Mouse (Mus musculus) ES-Bruce4 (cell line): ENCODE measurements around the gene Emb. TPM values are rescaled to one million over a fixed set of nuclear protein-coding genes. Genes with fewer than 3 reads are reported as not detected.
"Not testable (repeated sequence)": the region's sequence is repeated elsewhere in the genome, so short reads cannot be mapped to it uniquely, and the experiment has no call there.

Source experiments
- H3K27ac ChIP-seq: 2 replicates; pipeline ENCODE4 v1.5.1; 2012; ENCODE audit warnings: low read length, inconsistent platforms; ENCODE audit not compliant: insufficient read depth
- H3K27me3 ChIP-seq: 2 replicates; pipeline ENCODE4 v1.6.1; 2012; ENCODE audit warnings: mild to moderate bottlenecking, low read length, inconsistent platforms; ENCODE audit not compliant: control insufficient read depth, poor library complexity, insufficient read depth, severe bottlenecking
- H3K36me3 ChIP-seq: 2 replicates; pipeline ENCODE4 v1.6.1; 2012; ENCODE audit warnings: inconsistent platforms, mild to moderate bottlenecking, low read length, moderate library complexity; ENCODE audit not compliant: control insufficient read depth, poor library complexity, insufficient read depth, severe bottlenecking
- H3K4me1 ChIP-seq: one replicate; pipeline ENCODE4 v1.8.1; 2011; ENCODE audit warnings: low read length; ENCODE audit not compliant: control insufficient read depth, insufficient read depth
- H3K4me3 ChIP-seq: 2 replicates; pipeline ENCODE4 v1.5.1; 2011; ENCODE audit warnings: low read depth, mild to moderate bottlenecking, low read length
- H3K9ac ChIP-seq: 2 replicates; pipeline ENCODE4 v1.6.1; 2012; ENCODE audit warnings: low read depth, mild to moderate bottlenecking, inconsistent platforms; ENCODE audit not compliant: poor library complexity, severe bottlenecking
- H3K9me3 ChIP-seq: replicated peaks from 2 replicates; pipeline ENCODE4 v1.6.1; 2012; ENCODE audit warnings: mild to moderate bottlenecking, low read length, inconsistent platforms; ENCODE audit not compliant: control insufficient read depth, poor library complexity, insufficient read depth, severe bottlenecking
- CTCF ChIP-seq: IDR thresholded peaks from one replicate; pipeline ENCODE4 v1.8.1; 2011; ENCODE audit warnings: low read depth, low read length
- EP300 ChIP-seq: IDR thresholded peaks from 2 replicates; pipeline ENCODE4 v1.6.1; 2011; ENCODE audit warnings: low read depth, low read length; ENCODE audit not compliant: insufficient read depth
- POLR2A ChIP-seq: IDR thresholded peaks from one replicate; pipeline ENCODE4 v1.8.1; 2011; ENCODE audit warnings: low read length; ENCODE audit not compliant: insufficient read depth
- polyA plus RNA-seq: library from polyadenylated mRNA; stranded (reverse); fragments of >200 nt; gene quantifications from 2 replicates; pipeline ENCODE4 v1.2.4, GENCODE M21; 2011; ENCODE audit warnings: low read depth; ENCODE audit not compliant: missing spikeins, insufficient read depth, insufficient read length

Emb gene
- polyA plus RNA-seq, result 135 and 137 TPM in 2 replicates

DNA sequence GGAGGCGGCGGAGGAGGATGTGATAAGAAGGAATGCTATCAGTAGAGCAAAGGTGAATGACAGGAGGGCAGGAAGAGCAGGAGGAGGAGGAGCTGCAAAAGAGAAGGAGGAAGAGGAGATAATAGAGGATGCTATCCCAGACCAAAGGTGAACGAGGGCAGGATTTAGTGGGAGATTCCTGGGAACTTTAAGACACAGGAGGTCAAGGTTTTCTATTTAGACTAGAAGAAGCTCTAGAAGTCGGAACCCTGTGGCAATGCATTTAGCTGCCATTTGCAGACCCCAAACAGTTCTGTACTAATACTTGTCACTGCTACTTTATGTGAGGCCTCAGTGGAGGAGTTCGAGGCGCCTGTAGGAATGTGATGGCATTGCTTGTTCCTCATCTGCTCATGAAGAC is at the start of gene Emb:
Gene Emb, plus strand, starts transcription at position 301 of the 400 bp plus-strand sequence.
- no peak within 1 kb of the TSS for H3K27ac ChIP-seq
- H3K27me3 ChIP-seq, result no peaks in the 10 kb centered on the region
- H3K9me3 ChIP-seq, result no peaks in the 10 kb centered on the region
- H3K36me3 ChIP-seq, result no peaks in the 10 kb centered on the region
- TF ChIP-seq POLR2A, result no peak
- no peak for TF ChIP-seq EP300
- no peak for TF ChIP-seq CTCF
- no peaks in the 10 kb centered on the region for H3K4me1 ChIP-seq
- H3K4me3 ChIP-seq, result no peak within 1 kb of the TSS
- no peak within 1 kb of the TSS for H3K9ac ChIP-seq

DNA sequence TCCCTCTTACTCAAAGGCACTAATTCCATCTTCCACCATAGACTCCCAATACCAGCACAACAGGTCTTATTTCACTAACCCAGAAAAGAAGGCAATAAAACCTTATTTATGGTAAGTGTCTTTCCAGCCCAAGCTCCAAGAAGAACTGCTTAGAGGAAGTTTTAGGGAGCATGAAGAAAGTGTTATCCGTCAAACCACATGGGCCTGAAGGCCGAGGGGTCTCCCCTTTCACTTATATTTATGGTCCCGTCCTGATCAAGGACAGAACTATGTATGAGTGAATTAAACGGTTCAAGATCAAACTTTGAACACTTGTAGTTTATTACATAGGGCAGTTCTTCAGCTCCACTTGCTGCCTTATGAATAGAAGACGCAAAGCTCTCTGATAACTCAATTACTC is 44.4 kb upstream of the Emb start:
- no peak overlapping the region for H3K27ac ChIP-seq
- no peak for TF ChIP-seq EP300
- no peaks in the 10 kb centered on the region; the same call in 1 of the 2 replicates for H3K9me3 ChIP-seq
- H3K27me3 ChIP-seq, result no peaks in the 10 kb centered on the region
- no peak overlapping the region for H3K9ac ChIP-seq
- no peaks in the 10 kb centered on the region for H3K4me1 ChIP-seq
- H3K36me3 ChIP-seq, result no peaks in the 10 kb centered on the region
- no peak overlapping the region for H3K4me3 ChIP-seq

DNA sequence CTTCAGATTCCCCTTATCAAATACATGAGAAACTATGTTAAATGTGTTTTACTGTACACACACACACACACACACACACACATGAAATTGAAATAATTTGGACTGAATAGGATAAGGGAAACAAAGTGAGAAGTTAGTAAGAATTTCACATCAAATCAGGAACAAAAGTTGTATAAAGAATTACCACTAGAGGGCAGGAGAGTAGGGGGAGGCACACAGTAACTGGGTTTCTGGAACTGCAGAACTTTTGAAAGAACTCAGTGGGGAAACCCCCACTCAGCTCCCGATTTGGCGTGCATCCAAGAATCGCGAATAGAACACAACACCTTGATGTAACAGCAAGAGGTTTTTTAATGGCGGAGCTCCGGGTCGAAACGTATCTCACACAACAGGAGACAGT is 43.3 kb upstream of the Emb start:
- H3K27ac ChIP-seq, result no peak overlapping the region
- H3K9ac ChIP-seq, result no peak overlapping the region
- H3K9me3 ChIP-seq, result no peaks in the 10 kb centered on the region; the same call in 1 of the 2 replicates
- H3K4me3 ChIP-seq, result no peak overlapping the region
- no peak for TF ChIP-seq EP300
- TF ChIP-seq POLR2A, result no peak
- no peak for TF ChIP-seq CTCF
- H3K27me3 ChIP-seq, result no peaks in the 10 kb centered on the region
- H3K36me3 ChIP-seq, result no peaks in the 10 kb centered on the region
- no peaks in the 10 kb centered on the region for H3K4me1 ChIP-seq

DNA sequence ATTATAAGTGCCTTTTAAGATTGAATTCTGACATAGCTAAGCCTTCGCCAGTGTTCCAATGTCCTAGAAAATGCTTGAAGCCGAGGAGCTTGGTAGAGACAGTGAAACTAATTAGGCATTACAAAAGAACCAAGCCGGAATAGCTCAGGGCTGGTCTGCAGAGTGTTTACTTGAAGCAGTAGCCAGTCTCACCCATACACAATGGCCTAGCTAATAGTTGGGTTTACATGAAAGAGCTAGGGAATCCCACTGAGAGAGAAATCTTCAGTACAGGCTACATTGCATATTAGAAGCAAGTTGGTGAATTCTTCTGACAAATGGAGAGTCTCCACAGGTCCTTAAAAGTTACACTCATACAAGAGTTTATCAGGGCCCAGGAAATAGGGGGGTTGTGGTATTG is 27.4 kb upstream of the Emb start:
- H3K9ac ChIP-seq, H3K4me3 ChIP-seq, H3K4me1 ChIP-seq, H3K36me3 ChIP-seq, H3K27ac ChIP-seq, H3K27me3 ChIP-seq: not testable (repeated sequence)
- H3K9me3 ChIP-seq, result peaks cover 18% of the 10 kb centered on the region

DNA sequence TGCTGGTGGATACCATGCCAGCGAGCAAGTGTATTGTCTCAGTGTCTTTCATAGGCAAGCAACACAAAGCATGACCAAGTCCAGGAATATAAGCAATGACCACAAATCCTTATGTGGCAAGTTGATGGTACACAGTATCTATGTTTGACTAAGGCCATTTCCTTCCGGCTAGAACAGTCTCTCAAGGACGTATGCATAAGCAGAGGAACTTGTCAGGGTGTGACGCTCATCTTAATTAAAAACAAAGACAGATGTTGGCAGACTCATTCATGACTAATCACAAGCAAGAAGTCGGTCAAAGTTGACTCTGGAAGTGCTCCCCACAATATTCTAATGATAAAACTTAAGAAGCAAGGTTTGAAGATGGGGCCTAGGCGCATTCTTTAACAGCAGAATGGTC is 25.0 kb upstream of the Emb start:
- H3K27ac ChIP-seq, result no peak overlapping the region
- TF ChIP-seq CTCF (no peak), POLR2A (no peak), EP300 (no peak)
- peaks cover 1% of the 10 kb centered on the region for H3K4me1 ChIP-seq
- no peaks in the 10 kb centered on the region for H3K36me3 ChIP-seq
- no peak overlapping the region for H3K9ac ChIP-seq
- peaks cover 14% of the 10 kb centered on the region for H3K9me3 ChIP-seq
- H3K27me3 ChIP-seq, result no peaks in the 10 kb centered on the region
- H3K4me3 ChIP-seq, result no peak overlapping the region

DNA sequence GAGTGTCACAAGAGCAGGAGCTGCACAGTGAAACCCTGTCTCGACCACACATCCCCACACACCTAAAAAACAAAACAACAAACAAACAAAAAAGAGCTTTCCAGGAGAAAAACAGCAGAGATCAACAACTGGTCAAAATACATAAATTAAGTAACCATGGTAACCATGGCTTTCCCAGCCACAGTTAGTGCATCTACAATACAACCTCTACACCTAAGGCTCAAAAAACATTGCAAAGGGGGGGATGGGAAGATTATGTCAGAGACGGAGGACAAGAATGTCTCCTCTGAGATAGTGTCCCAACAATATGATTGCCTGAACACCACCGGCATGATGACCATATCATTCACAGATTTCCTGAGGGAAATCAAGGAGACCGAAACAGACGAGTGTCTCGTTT is 23.0 kb upstream of the Emb start:
- H3K27me3 ChIP-seq, result no peaks in the 10 kb centered on the region
- peaks cover 2% of the 10 kb centered on the region; the same call in 1 of the 2 replicates for H3K9me3 ChIP-seq
- no peak overlapping the region for H3K27ac ChIP-seq
- no peak overlapping the region for H3K9ac ChIP-seq
- TF ChIP-seq CTCF, result no peak
- TF ChIP-seq EP300, result no peak
- TF ChIP-seq POLR2A, result no peak
- H3K36me3 ChIP-seq, result no peaks in the 10 kb centered on the region
- H3K4me3 ChIP-seq, result no peak overlapping the region
- peaks cover 1% of the 10 kb centered on the region for H3K4me1 ChIP-seq

DNA sequence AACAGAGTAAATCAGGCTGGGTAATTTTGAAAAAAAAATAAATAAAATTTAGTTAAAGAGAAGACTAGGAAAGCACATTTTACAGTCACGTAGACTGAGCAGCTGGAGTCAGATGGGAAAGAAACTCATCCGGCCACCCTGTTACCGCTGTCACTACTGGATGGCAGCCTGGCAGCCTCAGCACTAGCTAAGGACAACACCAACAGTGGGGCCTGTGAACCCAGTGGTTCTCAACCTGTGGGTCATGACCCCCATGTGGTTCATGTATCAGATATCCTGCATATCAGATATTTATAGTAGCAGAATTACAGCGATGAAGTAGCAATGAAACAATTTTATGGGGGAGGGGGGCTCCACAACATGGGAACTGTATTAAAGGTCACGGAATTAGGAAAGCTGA is 16.2 kb upstream of the Emb start:
- H3K27ac ChIP-seq, result no peak overlapping the region
- no peak overlapping the region for H3K4me3 ChIP-seq
- no peaks in the 10 kb centered on the region for H3K27me3 ChIP-seq
- H3K4me1 ChIP-seq, result no peaks in the 10 kb centered on the region
- TF ChIP-seq EP300 (no peak), CTCF (no peak)
- no peaks in the 10 kb centered on the region for H3K9me3 ChIP-seq
- H3K36me3 ChIP-seq, result no peaks in the 10 kb centered on the region
- no peak overlapping the region for H3K9ac ChIP-seq
